Mouse (Mus musculus) myocyte (in vitro differentiated cells): ENCODE measurements around the gene Rbm19. TPM values are rescaled to one million over a fixed set of nuclear protein-coding genes. Genes with fewer than 3 reads are reported as not detected.
"Not testable (repeated sequence)": the region's sequence is repeated elsewhere in the genome, so short reads cannot be mapped to it uniquely, and the experiment has no call there.

Experiments used
- H3K27me3 ChIP-seq: one replicate; pipeline ENCODE4 v1.6.1; 2011; ENCODE audit not compliant: control insufficient read depth, insufficient read depth, insufficient read length
- H3K36me3 ChIP-seq: one replicate; pipeline ENCODE4 v1.6.1; 2011; ENCODE audit not compliant: control insufficient read depth, insufficient read depth
- H3K4me2 ChIP-seq: one replicate; pipeline ENCODE4 v1.6.1; 2011; ENCODE audit warnings: low read depth, control low read depth
- H3K4me3 ChIP-seq: one replicate; pipeline ENCODE4 v1.5.1; 2011; ENCODE audit warnings: mild to moderate bottlenecking, control low read depth, moderate library complexity
- H3K79me2 ChIP-seq: one replicate; pipeline ENCODE4 v1.6.1; 2011; ENCODE audit not compliant: control insufficient read depth, insufficient read depth
- H3ac ChIP-seq: one replicate; pipeline ENCODE4 v1.6.1; 2011; ENCODE audit not compliant: control insufficient read depth, insufficient read length
- CEBPB ChIP-seq: IDR thresholded peaks from 2 replicates; pipeline ENCODE4 v1.6.1; 2011; ENCODE audit warnings: mild to moderate bottlenecking, moderate library complexity; ENCODE audit not compliant: poor library complexity, insufficient read depth, severe bottlenecking
- E2F4 ChIP-seq: IDR thresholded peaks from one replicate; pipeline ENCODE4 v1.6.1; 2011; ENCODE audit warnings: mild to moderate bottlenecking, control low read depth, moderate library complexity; ENCODE audit not compliant: insufficient read depth
- MAX ChIP-seq: IDR thresholded peaks from one replicate; pipeline ENCODE4 v1.6.1; 2011; ENCODE audit warnings: low read depth, mild to moderate bottlenecking, control low read depth
- MYOD1 ChIP-seq, 3 experiments: IDR thresholded peaks; one replicate each; pipeline ENCODE4 v1.6.1; 2011; ENCODE audit warnings: control low read depth in 2 of 3, low read depth in 2 of 3, mild to moderate bottlenecking in 2 of 3, moderate library complexity in 1 of 3; ENCODE audit not compliant: insufficient read length in 2 of 3, control insufficient read depth in 1 of 3
- MYOG ChIP-seq, 3 experiments: IDR thresholded peaks; one replicate each; pipeline ENCODE4 v1.6.1; 2011; ENCODE audit warnings: control low read depth in 2 of 3, low read depth in 2 of 3, mild to moderate bottlenecking in 2 of 3; ENCODE audit not compliant: insufficient read length in 2 of 3, control insufficient read depth in 1 of 3, insufficient read depth in 1 of 3
- POLR2A ChIP-seq: IDR thresholded peaks from one replicate; pipeline ENCODE4 v1.6.1; 2011; ENCODE audit warnings: low read depth, mild to moderate bottlenecking, control low read depth, moderate library complexity; ENCODE audit not compliant: insufficient read length
- POLR2AphosphoS2 ChIP-seq: IDR thresholded peaks from one replicate; pipeline ENCODE4 v1.6.1; 2011; ENCODE audit warnings: low read depth, control low read depth; ENCODE audit not compliant: insufficient read length
- REST ChIP-seq: IDR thresholded peaks from one replicate; pipeline ENCODE4 v1.6.1; 2011; ENCODE audit warnings: mild to moderate bottlenecking, control low read depth, moderate library complexity; ENCODE audit not compliant: insufficient read depth, insufficient read length
- SRF ChIP-seq: IDR thresholded peaks from one replicate; pipeline ENCODE4 v1.6.1; 2011; ENCODE audit warnings: low read depth; ENCODE audit not compliant: control insufficient read depth, insufficient read length
- TCF12 ChIP-seq: IDR thresholded peaks from one replicate; pipeline ENCODE4 v1.6.1; 2011; ENCODE audit warnings: mild to moderate bottlenecking, control low read depth; ENCODE audit not compliant: poor library complexity, insufficient read depth, severe bottlenecking
- TCF3 ChIP-seq: IDR thresholded peaks from one replicate; pipeline ENCODE4 v1.6.1; 2011; ENCODE audit warnings: low read depth, control low read depth; ENCODE audit not compliant: insufficient read length
- USF1 ChIP-seq: IDR thresholded peaks from one replicate; pipeline ENCODE4 v1.6.1; 2011; ENCODE audit warnings: low read depth, mild to moderate bottlenecking, control low read depth, moderate library complexity
- polyA plus RNA-seq: library from polyadenylated mRNA; unstranded; fragments of >200 nt; fragmentation: generic; extraction: Trizol; gene quantifications from one replicate; pipeline ENCODE4 v1.2.1, GENCODE M21; 2012; ENCODE audit warnings: missing spikeins

Rbm19 gene
- polyA plus RNA-seq, 1 experiment, result 28.3 TPM

DNA sequence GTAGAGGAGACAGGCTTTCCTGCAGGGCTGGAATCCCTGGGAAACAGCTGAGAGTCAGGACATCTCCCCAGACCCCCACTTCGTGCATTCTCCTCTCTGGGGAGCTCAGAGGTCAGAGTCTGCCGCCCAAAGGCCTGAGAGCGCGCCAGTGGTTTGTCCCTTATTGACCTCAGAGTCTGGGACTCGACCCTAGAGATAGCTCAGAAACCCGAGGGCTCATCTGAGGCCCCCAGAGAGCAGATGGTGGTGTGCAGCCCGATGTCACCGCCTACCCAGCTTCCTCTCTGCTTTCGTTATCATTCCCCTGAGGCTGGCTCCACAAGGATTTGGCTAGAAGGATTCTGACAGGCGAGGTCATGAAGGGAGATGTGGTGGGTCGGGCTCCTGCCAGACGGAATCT, 12.8 kb upstream of the Rbm19 start:
- Histone ChIP-seq H3K4me2 (no peak overlapping the region), H3K27me3 (peaks cover 10% of the 10 kb centered on the region), H3K36me3 (no peaks in the 10 kb centered on the region), H3ac (no peak overlapping the region), H3K79me2 (no peaks in the 10 kb centered on the region), H3K4me3 (no peak overlapping the region)
- TF ChIP-seq REST, result no peak
- no peak for TF ChIP-seq SRF
- no peak for TF ChIP-seq USF1
- no peak for TF ChIP-seq MYOD1 (IDR thresholded peaks at IDR 0.05; ENCODE audit: control insufficient read depth in 1 of 3, insufficient read length in 2 of 3, low read depth in 2 of 3)
- TF ChIP-seq TCF12, result no peak
- no peak for TF ChIP-seq MYOG (IDR thresholded peaks at IDR 0.05; ENCODE audit: control insufficient read depth in 1 of 3, insufficient read depth in 1 of 3, insufficient read length in 2 of 3, low read depth in 2 of 3)
- no peak for TF ChIP-seq POLR2AphosphoS2
- no peak for TF ChIP-seq TCF3

GRCm38 (mm10) chr5:120106424-120107073, 9.7 kb upstream of the Rbm19 start:
- Histone ChIP-seq H3K79me2 (no peaks in the 10 kb centered on the region), H3K36me3 (no peaks in the 10 kb centered on the region), H3K4me3 (no peak overlapping the region), H3ac (no peak overlapping the region), H3K27me3 (peaks cover 32% of the 10 kb centered on the region), H3K4me2 (no peak overlapping the region)
- TF ChIP-seq REST (no peak), POLR2A (no peak), MYOD1 (IDR thresholded peaks at IDR 0.05; ENCODE audit: control insufficient read depth in 1 of 3, insufficient read length in 2 of 3, low read depth in 2 of 3) (no peak), USF1 (no peak), POLR2AphosphoS2 (no peak), CEBPB (no peak)

GRCm38 (mm10) chr5:120114361-120114760, 1.9 kb upstream of the Rbm19 start:
- Histone ChIP-seq H3K4me2 (no peak overlapping the region), H3K36me3 (no peaks in the 10 kb centered on the region), H3K27me3 (peaks cover 21% of the 10 kb centered on the region), H3K79me2 (peaks cover 10% of the 10 kb centered on the region), H3ac (no peak overlapping the region), H3K4me3 (no peak overlapping the region)
- TF ChIP-seq E2F4, result no peak
- no peak for TF ChIP-seq MYOD1 (IDR thresholded peaks at IDR 0.05; ENCODE audit: control insufficient read depth in 1 of 3, insufficient read length in 2 of 3, low read depth in 2 of 3)
- TF ChIP-seq TCF3, result no peak
- TF ChIP-seq REST, result no peak
- TF ChIP-seq TCF12, result no peak
- TF ChIP-seq CEBPB, result no peak
- no peak for TF ChIP-seq USF1
- no peak for TF ChIP-seq SRF
- TF ChIP-seq POLR2A, result no peak
- no peak for TF ChIP-seq MAX
- TF ChIP-seq POLR2AphosphoS2, result no peak
- TF ChIP-seq MYOG (IDR thresholded peaks at IDR 0.05; ENCODE audit: control insufficient read depth in 1 of 3, insufficient read depth in 1 of 3, insufficient read length in 2 of 3, low read depth in 2 of 3), result no peak

DNA sequence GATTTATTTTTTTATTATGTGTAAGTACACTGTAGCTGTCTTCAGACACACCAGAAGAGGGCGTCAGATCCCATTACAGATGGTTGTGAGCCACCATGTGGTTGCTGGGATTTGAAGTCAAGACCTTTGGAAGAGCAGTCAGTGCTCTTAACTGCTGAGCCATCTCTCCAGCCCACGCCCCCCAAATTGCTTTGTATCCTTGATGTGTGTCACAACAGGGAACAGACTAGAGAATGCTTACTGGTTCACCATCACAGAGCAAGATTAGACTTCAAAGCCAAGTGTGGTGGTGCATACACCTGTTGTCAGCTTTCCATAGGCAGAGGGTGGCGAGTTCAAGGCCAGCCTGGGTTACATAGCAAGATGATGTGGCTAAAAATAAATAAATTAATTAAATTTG, 896 bp downstream of the Rbm19 start:
- peak overlapping the region; percentile 94 for H3K4me2 ChIP-seq

DNA sequence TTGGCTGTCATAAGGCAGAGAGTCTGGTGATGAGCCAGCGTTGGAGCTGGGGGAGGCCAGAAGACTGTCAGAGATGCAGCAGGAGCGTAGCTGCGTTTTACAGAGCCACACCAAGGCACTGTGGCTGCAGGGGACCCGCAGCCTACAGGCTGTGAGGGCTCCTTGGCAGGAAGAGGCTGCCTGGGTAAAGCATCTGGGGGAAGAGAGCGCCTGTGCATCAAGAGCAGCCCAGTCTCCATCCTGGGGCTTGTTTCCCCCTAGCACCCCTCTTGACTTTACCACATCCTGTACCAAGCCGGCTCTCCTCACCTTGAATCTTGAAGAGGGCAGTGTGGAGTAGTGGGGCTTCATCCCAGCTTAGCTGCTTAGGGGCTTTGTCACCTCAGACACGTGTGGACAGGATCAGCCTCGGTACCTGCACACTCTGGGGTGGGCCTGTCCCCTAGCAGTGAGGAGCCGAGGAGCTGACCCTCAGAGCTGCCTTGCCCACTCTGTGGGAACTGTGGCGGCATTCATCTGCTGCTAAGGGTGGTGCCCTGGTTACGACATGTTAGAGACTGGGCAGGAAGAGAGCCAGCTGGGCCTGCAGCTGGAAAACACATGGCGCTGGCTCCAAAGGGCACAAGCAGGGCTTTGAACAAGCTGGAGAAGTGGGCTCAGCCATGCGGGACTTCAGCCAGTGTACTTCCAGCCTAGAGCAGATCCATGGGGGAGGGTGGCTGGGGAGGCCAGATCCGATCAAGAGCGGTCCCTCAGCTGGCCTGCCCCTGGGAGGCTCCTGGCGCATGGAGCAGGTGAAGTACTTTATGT, 8.8 kb downstream of the Rbm19 start:
- TF ChIP-seq MYOG (IDR thresholded peaks at IDR 0.05; ENCODE audit: control insufficient read depth in 1 of 3, insufficient read depth in 1 of 3, insufficient read length in 2 of 3, low read depth in 2 of 3), result no peak
- no peak for TF ChIP-seq USF1
- TF ChIP-seq REST, result no peak
- TF ChIP-seq MYOD1 (IDR thresholded peaks at IDR 0.05; ENCODE audit: control insufficient read depth in 1 of 3, insufficient read length in 2 of 3, low read depth in 2 of 3), result no peak
- no peak for TF ChIP-seq POLR2AphosphoS2
- no peak for TF ChIP-seq E2F4
- no peak for TF ChIP-seq CEBPB
- TF ChIP-seq TCF3, result no peak
- TF ChIP-seq SRF, result no peak
- no peaks in the 10 kb centered on the region for H3K27me3 ChIP-seq
- no peaks in the 10 kb centered on the region for H3K36me3 ChIP-seq
- no peaks in the 10 kb centered on the region for H3K79me2 ChIP-seq
- H3K4me3 ChIP-seq, result no peak overlapping the region
- H3ac ChIP-seq, result no peak overlapping the region
- no peak overlapping the region for H3K4me2 ChIP-seq

More for the DNA sequence above, 896 bp downstream of the Rbm19 start:
- H3ac ChIP-seq, result peak overlapping the region; percentile 11
- not testable (repeated sequence) for H3K36me3 ChIP-seq, H3K27me3 ChIP-seq
- peak overlapping the region; percentile 87 for H3K4me3 ChIP-seq
- H3K79me2 ChIP-seq, result peaks cover 10% of the 10 kb centered on the region
